Mouse (Mus musculus) heart, postnatal 0 days (tissue): ENCODE measurements around the gene Gm8300. TPM values are rescaled to one million over a fixed set of nuclear protein-coding genes. Genes with fewer than 3 reads are reported as not detected.
"Not testable (repeated sequence)": the region's sequence is repeated elsewhere in the genome, so short reads cannot be mapped to it uniquely, and the experiment has no call there.

Experiments used
- ATAC-seq: fragments of 200-750 bp; cut with Nextera tagmentation; 2 replicates; pipeline ENCODE4 v1.8.0; 2017; ENCODE audit warnings: low read depth, moderate number of reproducible peaks, moderate library complexity; ENCODE audit not compliant: insufficient read depth
- DNase-seq: peaks from one replicate; pipeline ENCODE4 v3.0.0-alpha.2; 2016; ENCODE audit warnings: low spot score
- H3K27ac ChIP-seq: fragments of 300-500 bp; sonication (generic); 2 replicates; pipeline ENCODE4 v1.5.1; 2014; ENCODE audit warnings: low read depth, mild to moderate bottlenecking
- H3K27me3 ChIP-seq: fragments of 300-500 bp; sonication (generic); 2 replicates; pipeline ENCODE4 v1.6.1; 2014; ENCODE audit warnings: low read length, mixed read lengths; ENCODE audit not compliant: control insufficient read depth, insufficient read depth
- H3K36me3 ChIP-seq: fragments of 300-500 bp; sonication (generic); replicated peaks from 2 replicates; pipeline ENCODE4 v1.6.1; 2014; ENCODE audit warnings: low read length, mixed read lengths; ENCODE audit not compliant: control insufficient read depth, insufficient read depth
- H3K4me1 ChIP-seq: fragments of 300-500 bp; sonication (generic); 2 replicates; pipeline ENCODE4 v1.6.1; 2014; ENCODE audit warnings: antibody characterized with exemption; ENCODE audit not compliant: control insufficient read depth, insufficient read depth
- H3K4me2 ChIP-seq: fragments of 300-500 bp; sonication (generic); 2 replicates; pipeline ENCODE4 v1.6.1; 2014; ENCODE audit warnings: low read depth, mild to moderate bottlenecking, low read length, moderate library complexity
- H3K4me3 ChIP-seq: fragments of 300-500 bp; sonication (generic); 2 replicates; pipeline ENCODE4 v1.5.1; 2014; ENCODE audit warnings: low read depth, low read length
- H3K9ac ChIP-seq: fragments of 300-500 bp; sonication (generic); replicated peaks from 2 replicates; pipeline ENCODE4 v1.6.1; 2014; ENCODE audit warnings: low read depth, low read length, mixed read lengths
- H3K9me3 ChIP-seq: fragments of 300-500 bp; sonication (generic); replicated peaks from 2 replicates; pipeline ENCODE4 v1.6.1; 2016; ENCODE audit warnings: low read length; ENCODE audit not compliant: control insufficient read depth
- CTCF ChIP-seq: IDR thresholded peaks from 2 replicates; pipeline ENCODE4 v1.5.1; 2016; ENCODE audit warnings: antibody characterized with exemption, control low read depth, low read depth
- EP300 ChIP-seq: IDR thresholded peaks from 2 replicates; pipeline ENCODE4 v1.6.1; 2016; ENCODE audit warnings: antibody characterized with exemption, low read depth
- WGBS: fragments of 180-500 bp; shearing (Covaris S2); extraction: QIAGEN DNeasy Blood & Tissue Kit; methylation state at CpG from one replicate; pipeline ENCODE4 v1.1.7; 2014; 5-methylcytosine and 5-hydroxymethylcytosine counted together
- polyA plus RNA-seq: library from polyadenylated mRNA; unstranded; fragments of >200 nt; fragmentation: Nextera tagmentation; extraction: Ambion mirVana; gene quantifications from 2 replicates; pipeline ENCODE4 v1.2.1, GENCODE M21; 2015
- total RNA-seq: library from RNA; depleted of rRNA; stranded (reverse); fragments of >200 nt; gene quantifications from 2 replicates; pipeline ENCODE4 v1.2.3, GENCODE M21; 2014; ENCODE audit warnings: low replicate concordance

Gm8300 gene
- total and polyA plus RNA-seq, 2 experiments from 2014 or later = not detected

DNA sequence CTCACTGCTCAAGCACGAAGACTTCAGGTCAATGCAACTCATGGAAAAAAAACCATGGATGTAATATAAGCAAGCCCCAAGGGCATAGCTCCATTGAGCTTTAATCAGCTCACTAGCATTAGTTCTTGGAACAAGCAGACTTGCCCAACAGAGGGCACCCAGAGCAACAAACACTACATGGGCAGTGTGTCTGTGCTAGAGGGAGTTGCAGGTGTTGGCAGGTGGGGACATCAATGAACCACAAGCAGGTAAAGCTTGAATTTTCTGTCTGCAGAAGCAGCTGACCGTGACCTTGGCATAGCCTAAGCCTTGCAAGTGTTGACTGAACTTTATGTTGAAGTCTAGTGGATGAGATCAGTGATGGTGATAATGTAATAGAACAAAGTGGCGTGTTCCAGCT is 39.4 kb upstream of the Gm8300 start:
- 69% methylated on average over 3 of the region's 3 CpGs for WGBS
- Histone ChIP-seq H3K9me3 (no peaks in the 10 kb centered on the region), H3K36me3 (no peaks in the 10 kb centered on the region), H3K4me2 (no peak overlapping the region), H3K27ac (no peak overlapping the region), H3K27me3 (no peaks in the 10 kb centered on the region), H3K4me1 (peaks cover 12% of the 10 kb centered on the region), H3K9ac (no peak overlapping the region), H3K4me3 (no peak overlapping the region)
- TF ChIP-seq CTCF (no peak), EP300 (no peak)
- DNase-seq (no peak), ATAC-seq (no peak)

DNA sequence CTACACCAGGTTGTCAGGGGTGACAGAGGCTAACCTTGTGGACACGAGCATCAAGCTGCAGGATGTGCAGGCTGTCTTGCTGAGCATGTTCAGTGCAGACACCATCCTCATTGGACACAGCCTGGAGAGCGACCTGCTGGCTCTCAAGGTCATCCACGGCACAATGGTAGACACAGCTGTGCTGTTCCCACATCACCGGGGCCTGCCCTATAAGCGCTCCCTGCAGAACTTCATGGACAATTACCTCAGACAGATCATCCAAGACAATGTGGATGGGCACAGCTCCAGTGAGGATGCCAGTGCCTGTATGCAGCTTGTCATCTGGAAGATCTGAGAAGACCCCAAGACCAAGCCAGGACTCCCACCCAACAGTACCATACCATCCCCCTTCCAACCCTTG is 31.6 kb upstream of the Gm8300 start:
- H3K27ac ChIP-seq, H3K36me3 ChIP-seq, H3K4me2 ChIP-seq, ATAC-seq, H3K27me3 ChIP-seq, DNase-seq, H3K9me3 ChIP-seq, H3K9ac ChIP-seq, H3K4me1 ChIP-seq, H3K4me3 ChIP-seq: not testable (repeated sequence)
- WGBS = 87% methylated on average over 5 of the region's 5 CpGs

DNA sequence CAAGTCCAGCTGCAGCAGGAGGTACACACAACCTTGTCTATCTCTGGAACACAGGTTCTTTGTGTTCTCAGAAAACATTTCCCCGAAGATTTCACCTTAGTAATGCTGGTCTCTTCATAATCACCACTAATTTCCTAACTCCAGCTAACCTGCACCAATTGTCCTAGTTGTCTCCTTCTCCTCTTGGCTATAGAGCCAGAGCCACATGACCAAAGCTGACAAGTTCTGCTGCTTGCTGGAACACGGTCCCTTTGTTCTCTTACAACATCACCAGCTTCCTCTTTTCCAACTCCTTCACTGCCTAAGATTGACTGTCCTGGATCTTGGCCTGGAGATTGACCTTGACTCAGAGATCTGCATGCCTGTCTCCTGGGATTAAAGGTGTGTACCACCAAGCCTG is 25.4 kb upstream of the Gm8300 start:
- not testable (repeated sequence) for H3K27ac ChIP-seq, DNase-seq, H3K27me3 ChIP-seq, H3K4me3 ChIP-seq, ATAC-seq, H3K4me1 ChIP-seq, H3K36me3 ChIP-seq, H3K9me3 ChIP-seq, H3K9ac ChIP-seq, H3K4me2 ChIP-seq
- 50% methylated on average over 2 of the region's 2 CpGs for WGBS

DNA sequence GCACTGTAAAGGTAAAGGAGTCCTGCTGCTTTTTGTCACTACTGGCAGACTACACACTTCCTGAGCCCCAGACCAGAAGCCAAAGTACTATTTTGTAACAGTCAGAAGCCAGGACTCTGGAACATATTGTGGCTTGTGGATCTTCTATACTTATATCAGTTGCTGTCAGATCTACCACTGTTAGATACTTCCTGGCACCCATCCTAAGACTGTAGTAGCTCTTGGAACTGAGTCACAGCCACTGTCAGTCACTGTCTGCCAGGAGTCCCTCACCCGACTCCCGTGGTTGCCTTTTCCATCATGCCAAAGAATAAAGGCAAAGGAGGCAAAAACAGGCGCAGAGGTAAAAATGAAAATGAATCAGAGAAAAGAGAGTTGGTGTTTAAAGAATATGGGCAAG is 19.7 kb upstream of the Gm8300 start, which contains the start of gene Gm5788:
TSS of gene Gm5788 (plus strand) at position 301 of the 400 bp plus-strand sequence.
- H3K27ac ChIP-seq, H3K4me3 ChIP-seq, H3K9ac ChIP-seq, ATAC-seq, H3K27me3 ChIP-seq, DNase-seq, H3K36me3 ChIP-seq, H3K4me1 ChIP-seq, H3K9me3 ChIP-seq, H3K4me2 ChIP-seq: not testable (repeated sequence)
- 78% methylated on average over 3 of the region's 3 CpGs for WGBS

DNA sequence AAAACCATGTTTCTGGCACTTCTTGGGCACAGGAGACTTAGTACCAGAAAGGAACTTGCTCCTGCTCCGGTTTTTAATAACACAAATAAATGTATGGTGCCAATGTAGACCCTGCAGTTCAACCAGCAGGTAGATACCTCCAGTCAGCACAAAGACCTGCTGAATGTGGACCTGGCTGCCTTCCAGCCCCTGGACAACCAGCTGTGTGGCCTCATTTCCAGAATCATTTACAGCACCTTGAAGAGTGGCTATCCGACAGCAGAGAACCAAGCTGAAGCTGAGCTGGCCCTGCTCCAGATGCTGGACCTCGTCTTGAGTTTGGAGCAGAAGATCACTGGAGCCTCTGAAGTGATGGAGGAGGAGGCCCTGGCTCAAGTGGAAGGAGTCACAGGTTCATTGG is 5.5 kb downstream of the Gm8300 start:
- not testable (repeated sequence) for H3K4me3 ChIP-seq, H3K27ac ChIP-seq, H3K4me1 ChIP-seq, H3K4me2 ChIP-seq, ATAC-seq, H3K9ac ChIP-seq, H3K27me3 ChIP-seq, H3K36me3 ChIP-seq, H3K9me3 ChIP-seq, DNase-seq
- WGBS = 64% methylated on average over 3 of the region's 3 CpGs

DNA sequence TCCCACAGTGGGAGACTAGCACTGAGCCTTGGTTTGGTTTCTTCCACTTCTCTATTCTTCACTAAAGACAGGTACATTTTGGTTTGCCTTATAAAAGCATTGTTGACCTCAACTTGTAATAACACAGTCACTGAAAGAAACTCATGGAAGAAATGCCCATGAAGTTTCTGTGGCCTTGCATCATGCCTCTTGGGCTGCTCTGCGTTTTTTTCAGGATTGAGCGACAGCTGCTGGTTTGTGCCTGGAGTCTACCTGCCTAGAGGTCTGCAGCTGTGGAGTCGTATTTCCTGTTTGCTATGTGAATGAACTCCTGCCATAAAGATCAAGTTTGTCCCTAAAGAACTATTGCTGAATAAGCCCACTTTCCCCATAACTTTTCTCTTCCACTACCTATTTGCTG is 29.8 kb downstream of the Gm8300 start:
- WGBS = 76% methylated on average over 3 of the region's 3 CpGs
- Histone ChIP-seq H3K36me3 (no peaks in the 10 kb centered on the region), H3K27ac (no peak overlapping the region), H3K4me1 (no peaks in the 10 kb centered on the region), H3K27me3 (no peaks in the 10 kb centered on the region), H3K9ac (no peak overlapping the region), H3K9me3 (no peaks in the 10 kb centered on the region), H3K4me3 (no peak overlapping the region), H3K4me2 (no peak overlapping the region)
- TF ChIP-seq CTCF (no peak), EP300 (no peak)
- no peak for DNase-seq
- no peak for ATAC-seq

DNA sequence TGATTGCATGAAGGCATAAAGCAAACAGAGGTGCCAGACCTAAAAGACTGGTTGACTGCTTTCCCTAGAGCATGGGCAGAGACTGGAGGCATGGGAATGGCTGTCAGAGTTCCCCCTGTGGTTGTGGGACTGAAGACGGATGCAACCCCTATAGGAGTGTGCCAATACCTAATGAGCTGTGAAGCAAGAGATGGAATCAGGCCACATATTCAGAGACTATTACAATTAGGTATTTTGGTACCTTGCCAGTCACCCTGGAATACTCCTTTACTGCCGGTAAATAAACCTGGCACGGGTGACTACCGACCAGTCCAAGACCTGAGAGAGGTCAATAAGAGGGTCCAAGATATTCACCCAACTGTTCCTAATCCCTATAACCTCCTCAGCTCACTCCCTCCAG is 36.5 kb downstream of the Gm8300 start:
- H3K9me3 ChIP-seq, H3K27me3 ChIP-seq, DNase-seq, H3K4me1 ChIP-seq, H3K36me3 ChIP-seq, ATAC-seq, H3K27ac ChIP-seq, H3K9ac ChIP-seq, H3K4me3 ChIP-seq, H3K4me2 ChIP-seq: not testable (repeated sequence)
- WGBS = 86% methylated on average over 4 of the region's 4 CpGs
